Mouse (Mus musculus) forebrain, embryonic 14.5 days (tissue): ENCODE data around the gene Nmnat3. TPM values are rescaled to one million over a fixed set of nuclear protein-coding genes. Genes with fewer than 3 reads are reported as not detected.

ENCODE experiments used
- ATAC-seq: fragments of 200-750 bp; cut with Nextera tagmentation; 2 replicates; pipeline ENCODE4 v1.8.0; 2017; ENCODE audit warnings: mild to moderate bottlenecking, moderate library complexity
- DNase-seq: peaks from one replicate; pipeline ENCODE4 v3.0.0-alpha.2; 2015; ENCODE audit warnings: low spot score
- H3K27ac ChIP-seq: fragments of 300-500 bp; sonication (generic); 2 replicates; pipeline ENCODE4 v1.5.1; 2014; ENCODE audit warnings: low read depth, mild to moderate bottlenecking, control low read depth, low read length, moderate library complexity
- H3K27me3 ChIP-seq: fragments of 300-500 bp; sonication (generic); replicated peaks from 2 replicates; pipeline ENCODE4 v1.6.1; 2014; ENCODE audit warnings: low read length, control low read depth, mixed read lengths; ENCODE audit not compliant: control insufficient read depth, insufficient read depth
- H3K36me3 ChIP-seq: fragments of 300-500 bp; sonication (generic); 2 replicates; pipeline ENCODE4 v1.6.1; 2014; ENCODE audit warnings: low read length, control low read depth; ENCODE audit not compliant: control insufficient read depth, insufficient read depth
- H3K4me1 ChIP-seq: fragments of 300-500 bp; sonication (generic); 2 replicates; pipeline ENCODE4 v1.6.1; 2014; ENCODE audit warnings: antibody characterized with exemption, low read length, control low read depth; ENCODE audit not compliant: control insufficient read depth, insufficient read depth
- H3K4me2 ChIP-seq: fragments of 300-500 bp; sonication (generic); 2 replicates; pipeline ENCODE4 v1.6.1; 2014; ENCODE audit warnings: mild to moderate bottlenecking, control low read depth, low read length
- H3K4me3 ChIP-seq: fragments of 300-500 bp; sonication (generic); 2 replicates; pipeline ENCODE4 v1.5.1; 2014; ENCODE audit warnings: low read depth, low read length, control low read depth
- H3K9ac ChIP-seq: fragments of 300-500 bp; sonication (generic); 2 replicates; pipeline ENCODE4 v1.6.1; 2014; ENCODE audit warnings: mild to moderate bottlenecking, low read length, control low read depth, moderate library complexity
- H3K9me3 ChIP-seq: fragments of 300-500 bp; sonication (generic); replicated peaks from 2 replicates; pipeline ENCODE4 v1.6.1; 2016; ENCODE audit warnings: low read length, control low read depth, mixed read lengths; ENCODE audit not compliant: control insufficient read depth
- WGBS: fragments of 180-500 bp; shearing (Covaris S2); extraction: QIAGEN DNeasy Blood & Tissue Kit; methylation state at CpG from one replicate; pipeline ENCODE4 v1.1.7; 2014; 5-methylcytosine and 5-hydroxymethylcytosine counted together
- polyA plus RNA-seq: library from polyadenylated mRNA; unstranded; fragments of >200 nt; fragmentation: Nextera tagmentation; extraction: Ambion mirVana; gene quantifications from 2 replicates; pipeline ENCODE4 v1.2.1, GENCODE M21; 2014

Nmnat3 gene
- polyA plus RNA-seq, 1 experiment from 2014 or later: 2.5 TPM

DNA sequence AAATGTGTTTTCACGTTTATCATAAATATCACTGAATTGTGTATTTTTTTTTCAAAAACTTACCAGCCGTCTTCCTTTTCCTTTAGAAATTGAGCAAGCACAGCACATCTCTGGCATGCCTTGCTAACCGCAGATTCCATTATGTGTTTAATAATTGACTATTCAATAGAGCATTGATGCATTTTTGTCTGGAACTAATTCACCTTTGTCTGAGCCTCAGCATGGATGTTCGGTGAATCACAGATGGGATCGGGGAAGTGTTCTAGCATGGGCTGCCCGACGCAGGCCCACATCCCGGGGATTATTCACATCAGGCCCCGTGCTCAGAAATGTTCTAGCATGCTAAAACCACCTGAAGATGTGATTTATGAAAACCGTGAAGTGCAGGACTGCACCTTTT is 12.2 kb upstream of the Nmnat3 start:
- Histone ChIP-seq H3K9ac (no peak overlapping the region), H3K4me2 (no peak overlapping the region), H3K27ac (no peak overlapping the region), H3K9me3 (no peaks in the 10 kb centered on the region), H3K27me3 (no peaks in the 10 kb centered on the region), H3K4me1 (no peaks in the 10 kb centered on the region), H3K36me3 (no peaks in the 10 kb centered on the region), H3K4me3 (no peak overlapping the region)
- no peak for ATAC-seq
- DNase-seq: no peak
- 40% methylated on average over 10 of the region's 10 CpGs for WGBS

DNA sequence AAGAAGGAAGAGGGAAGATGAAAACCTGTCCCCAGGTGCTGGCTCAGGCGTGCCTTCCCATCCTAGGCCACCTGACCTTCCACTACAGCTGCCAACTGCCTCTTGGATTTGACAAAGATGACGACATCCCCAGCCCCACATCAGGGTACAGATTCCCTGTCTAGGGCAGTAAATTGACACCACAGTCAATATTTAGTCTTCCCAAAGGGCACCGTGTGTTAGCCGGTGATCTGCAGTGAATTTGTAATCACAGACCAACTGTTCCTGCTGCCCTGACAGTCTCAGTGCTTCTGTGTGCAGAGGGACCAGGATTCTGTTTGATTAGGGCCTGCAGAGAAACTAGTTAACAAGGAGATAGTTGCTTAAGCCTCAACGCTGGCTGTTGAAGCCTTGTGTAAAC is 7.1 kb upstream of the Nmnat3 start:
- no peaks in the 10 kb centered on the region for H3K4me1 ChIP-seq
- 81% methylated on average over 5 of the region's 5 CpGs for WGBS
- no peak overlapping the region for H3K27ac ChIP-seq
- H3K4me2 ChIP-seq: no peak overlapping the region
- no peak overlapping the region for H3K9ac ChIP-seq
- ATAC-seq (no peak), DNase-seq (no peak)
- H3K4me3 ChIP-seq: no peak overlapping the region
- no peaks in the 10 kb centered on the region for H3K9me3 ChIP-seq
- H3K27me3 ChIP-seq: no peaks in the 10 kb centered on the region
- no peaks in the 10 kb centered on the region for H3K36me3 ChIP-seq

DNA sequence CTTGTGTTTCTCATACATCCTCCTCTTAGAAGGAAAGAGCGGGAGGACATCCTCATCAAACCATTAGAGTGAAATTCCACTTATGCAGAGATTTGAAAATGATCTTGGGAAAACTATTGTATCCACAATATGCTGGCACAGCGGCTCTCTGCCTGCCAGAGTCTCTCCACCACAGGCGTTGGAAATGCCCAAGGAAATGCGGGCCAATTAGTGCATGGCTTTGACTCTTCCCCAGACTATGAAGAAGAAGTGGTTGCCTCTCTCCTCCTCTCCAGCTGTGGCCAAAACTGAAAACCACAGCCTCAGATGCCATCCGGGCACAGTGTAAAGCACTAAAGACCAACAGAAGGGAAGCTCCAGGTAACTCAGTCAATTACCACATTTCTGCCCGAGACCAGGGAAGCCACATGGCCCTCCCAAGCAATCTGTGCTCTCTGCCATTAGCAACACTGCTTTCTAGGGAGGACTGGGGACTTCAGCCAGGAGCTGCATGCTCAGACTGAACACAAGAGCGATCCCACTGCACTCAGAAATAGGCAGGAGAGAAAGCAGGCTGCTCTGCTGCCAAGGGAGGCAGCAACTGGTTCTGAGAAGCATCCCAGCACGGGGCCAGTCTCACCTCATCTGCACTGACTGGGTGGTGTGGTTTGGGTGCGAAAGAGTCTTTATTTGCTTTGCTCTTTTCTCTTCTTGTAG is 1.5 kb upstream of the Nmnat3 start:
- DNase-seq (no peak), ATAC-seq (no peak)
- 82% methylated on average over 9 of the region's 9 CpGs for WGBS
- Histone ChIP-seq H3K9ac (no peak overlapping the region), H3K9me3 (no peaks in the 10 kb centered on the region), H3K27me3 (no peaks in the 10 kb centered on the region), H3K36me3 (no peaks in the 10 kb centered on the region), H3K4me3 (no peak overlapping the region), H3K4me1 (no peaks in the 10 kb centered on the region), H3K4me2 (no peak overlapping the region), H3K27ac (no peak overlapping the region)

DNA sequence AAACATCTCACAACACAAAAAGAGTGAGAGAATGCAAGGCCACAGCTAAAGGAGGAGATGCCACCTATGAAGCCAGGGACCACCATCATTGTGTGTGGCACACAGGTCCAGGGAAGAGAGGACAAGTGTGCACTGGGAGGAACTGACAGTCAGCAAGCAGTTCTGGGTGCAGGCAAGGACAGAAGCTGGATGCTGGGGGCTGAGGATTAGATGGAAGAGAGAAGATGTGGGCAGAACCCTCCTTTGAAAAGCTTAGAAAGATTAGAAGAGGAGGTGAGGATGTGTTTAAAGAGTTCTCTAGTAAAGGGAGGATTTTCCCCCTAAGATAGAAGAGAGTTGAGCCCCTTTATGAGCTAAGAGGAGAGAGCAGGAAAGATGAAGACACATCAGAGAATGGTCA is 2.4 kb downstream of the Nmnat3 start:
- no peak overlapping the region for H3K4me3 ChIP-seq
- no peaks in the 10 kb centered on the region for H3K9me3 ChIP-seq
- no peak overlapping the region for H3K27ac ChIP-seq
- H3K36me3 ChIP-seq: no peaks in the 10 kb centered on the region
- H3K9ac ChIP-seq: no peak overlapping the region
- H3K4me2 ChIP-seq: no peak overlapping the region
- no peak for ATAC-seq
- H3K4me1 ChIP-seq: no peaks in the 10 kb centered on the region
- no peaks in the 10 kb centered on the region for H3K27me3 ChIP-seq
- DNase-seq: no peak

DNA sequence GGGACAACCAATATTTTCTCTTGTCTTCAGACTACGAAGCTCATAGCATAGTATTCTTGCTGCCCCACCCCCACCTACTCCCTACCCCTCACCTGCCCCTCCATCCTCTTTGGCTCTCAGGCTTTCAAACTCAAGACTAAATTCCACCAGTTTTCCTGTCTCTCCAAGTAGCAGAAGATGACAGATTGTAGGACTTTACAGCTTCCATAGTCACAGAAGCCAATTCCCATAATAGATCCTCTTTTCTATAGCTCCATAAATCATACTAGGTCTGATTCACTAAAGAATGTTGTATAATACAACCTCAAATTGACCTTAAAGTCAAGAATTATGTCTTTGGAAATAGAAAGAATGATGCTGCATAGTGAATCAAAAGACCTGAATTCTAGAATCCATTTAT is 3.4 kb downstream of the Nmnat3 start:
- H3K27me3 ChIP-seq: no peaks in the 10 kb centered on the region

DNA sequence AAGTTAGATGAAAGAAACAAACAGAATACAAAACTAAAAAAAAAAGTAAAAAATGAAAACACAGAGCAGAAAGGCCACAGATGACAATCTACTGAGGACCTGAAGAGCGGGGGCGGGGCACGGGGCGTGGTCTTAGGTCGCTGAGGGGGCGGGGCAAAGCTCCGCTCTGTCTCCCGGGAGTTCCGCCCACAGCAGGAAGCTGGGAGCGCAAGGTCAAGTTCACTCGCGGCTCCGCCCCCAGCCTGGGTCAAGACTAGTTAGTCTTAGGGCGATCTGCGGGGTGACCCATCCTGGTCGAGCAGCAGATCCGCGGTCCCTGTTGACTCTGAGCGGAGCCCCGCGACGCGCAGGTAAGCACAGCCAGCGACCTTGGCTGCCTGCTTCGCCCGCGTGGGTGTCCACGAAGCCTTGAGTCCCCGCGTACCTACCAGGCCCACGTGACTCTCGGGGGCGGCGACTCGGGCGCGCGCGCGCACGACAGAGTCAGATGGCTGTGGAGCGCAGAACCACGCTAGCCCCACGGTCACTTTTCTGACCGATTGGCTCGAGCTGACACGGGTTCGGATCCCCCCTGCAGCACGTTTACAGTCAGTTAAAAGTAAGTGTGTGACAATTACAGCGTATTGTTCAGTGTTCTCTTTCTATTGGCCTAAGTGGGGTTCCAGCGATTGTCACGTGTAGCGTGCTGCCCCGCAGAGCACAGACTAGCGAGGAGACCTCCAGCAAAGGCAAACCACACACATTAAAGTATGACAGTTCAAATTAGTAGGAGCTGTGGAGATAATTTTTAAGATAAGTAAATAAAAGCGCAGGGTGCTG is 9.4 kb downstream of the Nmnat3 start:
- ATAC-seq: peak; percentile 90
- H3K9me3 ChIP-seq: no peaks in the 10 kb centered on the region
- DNase-seq: peak; percentile 83
- peaks cover 6% of the 10 kb centered on the region; the same call in 1 of the 2 replicates for H3K4me1 ChIP-seq
- H3K4me2 ChIP-seq: peak overlapping the region; percentile 78
- no peak overlapping the region for H3K27ac ChIP-seq
- 1% methylated on average over 56 of the region's 56 CpGs for WGBS
- no peaks in the 10 kb centered on the region for H3K36me3 ChIP-seq
- peak overlapping the region; percentile 54 for H3K9ac ChIP-seq
- H3K4me3 ChIP-seq: peak overlapping the region; percentile 50
- no peaks in the 10 kb centered on the region for H3K27me3 ChIP-seq

More for the DNA sequence above, 3.4 kb downstream of the Nmnat3 start:
- H3K36me3 ChIP-seq: no peaks in the 10 kb centered on the region
- no peaks in the 10 kb centered on the region for H3K4me1 ChIP-seq
- no peak overlapping the region for H3K27ac ChIP-seq
- DNase-seq (no peak), ATAC-seq (no peak)
- H3K4me3 ChIP-seq: no peak overlapping the region
- WGBS: 100% methylated on average over 1 of the region's 1 CpGs
- no peaks in the 10 kb centered on the region for H3K9me3 ChIP-seq
- H3K9ac ChIP-seq: no peak overlapping the region
- H3K4me2 ChIP-seq: no peak overlapping the region

DNA sequence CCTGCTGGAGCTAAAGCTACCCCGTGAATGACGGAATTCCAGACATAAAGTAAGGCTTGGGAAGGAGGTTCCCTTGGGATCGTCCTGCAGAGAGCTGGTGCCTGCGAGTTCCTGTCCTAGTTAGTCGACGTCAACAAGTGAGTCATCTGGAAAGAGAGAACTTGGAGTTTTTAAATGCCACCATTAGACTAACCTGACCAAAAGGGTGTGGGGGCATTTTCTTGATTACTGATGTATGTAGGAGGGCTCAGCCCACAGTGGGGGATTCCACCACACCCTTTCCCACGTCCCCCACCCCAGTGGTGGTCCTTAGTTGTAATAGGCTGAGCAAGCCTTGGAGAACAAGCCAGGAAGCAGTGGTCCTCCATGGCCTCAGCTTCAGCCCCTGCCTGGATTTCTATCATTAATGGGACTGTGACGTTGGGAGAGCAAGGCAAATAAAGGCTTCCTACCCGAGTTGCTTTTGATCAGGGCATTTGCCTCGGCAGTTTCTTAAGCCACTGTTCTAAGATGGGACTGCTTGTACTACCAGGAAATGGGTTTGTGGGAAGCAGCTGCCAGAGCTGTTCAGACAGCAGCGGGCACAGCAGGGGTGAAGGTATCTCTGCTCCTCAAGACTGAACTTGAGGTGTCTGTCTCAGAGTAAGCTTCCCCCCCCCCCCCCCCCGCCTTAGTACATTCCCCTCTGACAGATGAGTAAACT is 10.2 kb downstream of the Nmnat3 start:
- no peak overlapping the region for H3K27ac ChIP-seq
- H3K9ac ChIP-seq: peak overlapping the region; percentile 54; the same call in 1 of the 2 replicates
- no peaks in the 10 kb centered on the region for H3K9me3 ChIP-seq
- no peaks in the 10 kb centered on the region for H3K27me3 ChIP-seq
- DNase-seq (no peak), ATAC-seq (peak; percentile 30)
- H3K4me3 ChIP-seq: peak overlapping the region; percentile 50
- peaks cover 6% of the 10 kb centered on the region; the same call in 1 of the 2 replicates for H3K4me1 ChIP-seq
- 18% methylated on average over 12 of the region's 12 CpGs for whole genome bisulfite sequencing
- H3K36me3 ChIP-seq: no peaks in the 10 kb centered on the region
- H3K4me2 ChIP-seq: peak overlapping the region; percentile 78

DNA sequence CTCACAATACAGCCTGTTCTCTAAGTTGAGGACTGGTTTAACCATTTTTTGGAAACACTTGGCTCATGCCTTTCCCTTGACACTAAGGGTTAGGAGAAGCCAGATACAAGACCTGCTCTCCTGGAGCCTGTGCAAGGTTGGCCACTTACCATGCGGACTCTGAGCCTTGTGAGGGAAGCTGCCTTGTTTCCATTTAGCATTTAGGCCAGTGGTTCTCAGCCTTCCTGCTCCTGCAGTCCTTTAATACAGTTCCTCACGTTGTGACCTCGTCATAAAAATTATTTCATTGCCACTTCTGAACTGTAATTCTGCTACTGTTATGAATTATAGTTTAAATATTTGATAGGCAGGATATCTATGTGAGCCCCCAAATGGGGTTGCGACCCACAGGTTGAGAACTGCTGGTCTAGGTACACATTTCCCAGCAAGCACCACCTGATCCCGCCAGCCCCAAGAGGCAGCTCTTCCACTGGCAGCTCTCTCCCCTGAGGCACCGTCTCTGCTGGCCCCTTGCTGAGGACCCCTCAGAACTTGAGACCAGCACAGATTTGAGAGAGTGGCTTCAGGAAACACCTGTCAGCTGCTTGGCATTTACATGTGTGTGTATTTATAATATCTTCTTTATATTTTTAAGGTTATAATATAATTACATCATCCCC is 10.8 kb downstream of the Nmnat3 start:
- no peak overlapping the region for H3K4me3 ChIP-seq
- no peaks in the 10 kb centered on the region for H3K36me3 ChIP-seq
- no peak overlapping the region for H3K4me2 ChIP-seq
- DNase-seq (no peak), ATAC-seq (no peak)
- no peaks in the 10 kb centered on the region for H3K9me3 ChIP-seq
- H3K4me1 ChIP-seq: peaks cover 6% of the 10 kb centered on the region; the same call in 1 of the 2 replicates
- WGBS: 77% methylated on average over 6 of the region's 6 CpGs
- no peak overlapping the region for H3K27ac ChIP-seq
- H3K27me3 ChIP-seq: no peaks in the 10 kb centered on the region
- H3K9ac ChIP-seq: no peak overlapping the region
